Mouse (Mus musculus) kidney, embryonic 14.5 days (tissue): ENCODE results near the gene Gm10719. TPM values are rescaled to one million over a fixed set of nuclear protein-coding genes. Genes with fewer than 3 reads are reported as not detected.
"Not testable (repeated sequence)": the region's sequence is repeated elsewhere in the genome, so short reads cannot be mapped to it uniquely, and the experiment has no call there.

Source experiments
- ATAC-seq: fragments of 200-750 bp; cut with Nextera tagmentation; 2 replicates; pipeline ENCODE4 v1.8.0; 2017; ENCODE audit warnings: moderate number of reproducible peaks, mild to moderate bottlenecking, moderate TSS enrichment, moderate library complexity; ENCODE audit not compliant: low FRiP score, low TSS enrichment
- H3K27ac ChIP-seq: fragments of 300-500 bp; sonication (generic); 2 replicates; pipeline ENCODE4 v1.5.1; 2014; ENCODE audit warnings: low read depth, mild to moderate bottlenecking, low read length, moderate library complexity, mixed read lengths
- H3K27me3 ChIP-seq: fragments of 300-500 bp; sonication (generic); 2 replicates; pipeline ENCODE4 v1.6.1; 2014; ENCODE audit warnings: mild to moderate bottlenecking, low read length; ENCODE audit not compliant: control insufficient read depth, insufficient read depth
- H3K36me3 ChIP-seq: fragments of 300-500 bp; sonication (generic); 2 replicates; pipeline ENCODE4 v1.6.1; 2014; ENCODE audit warnings: low read length, mixed read lengths; ENCODE audit not compliant: control insufficient read depth, insufficient read depth
- H3K4me1 ChIP-seq: fragments of 300-500 bp; sonication (generic); 2 replicates; pipeline ENCODE4 v1.6.1; 2014; ENCODE audit warnings: low read length, mixed read lengths; ENCODE audit not compliant: control insufficient read depth, insufficient read depth
- H3K4me2 ChIP-seq: fragments of 300-500 bp; sonication (generic); replicated peaks from 2 replicates; pipeline ENCODE4 v1.6.1; 2014; ENCODE audit warnings: low read depth, mild to moderate bottlenecking, low read length
- H3K4me3 ChIP-seq: fragments of 300-500 bp; sonication (generic); 2 replicates; pipeline ENCODE4 v1.5.1; 2014; ENCODE audit warnings: mild to moderate bottlenecking, low read length
- H3K9ac ChIP-seq: fragments of 300-500 bp; sonication (generic); 2 replicates; pipeline ENCODE4 v1.6.1; 2014; ENCODE audit warnings: low read depth, mild to moderate bottlenecking, low read length, moderate library complexity
- H3K9me3 ChIP-seq: fragments of 300-500 bp; sonication (generic); 2 replicates; pipeline ENCODE4 v1.6.1; 2016; ENCODE audit warnings: low read length; ENCODE audit not compliant: control insufficient read depth
- WGBS: fragments of 180-500 bp; shearing (Covaris S2); extraction: QIAGEN DNeasy Blood & Tissue Kit; methylation state at CpG from one replicate; pipeline ENCODE4 v1.1.7; 2014; 5-methylcytosine and 5-hydroxymethylcytosine counted together
- microRNA-seq: library from miRNA; unstranded; fragments of <30 nt; microRNA quantifications from one replicate; pipeline ENCODE4, GENCODE M21; 2016
- polyA plus RNA-seq: library from polyadenylated mRNA; unstranded; fragments of >200 nt; fragmentation: Nextera tagmentation; extraction: Ambion mirVana; gene quantifications from 2 replicates; pipeline ENCODE4 v1.2.1, GENCODE M21; 2014

The Gm10719 gene
- polyA plus RNA-seq, 1 experiment from 2014 or later, result not detected

DNA sequence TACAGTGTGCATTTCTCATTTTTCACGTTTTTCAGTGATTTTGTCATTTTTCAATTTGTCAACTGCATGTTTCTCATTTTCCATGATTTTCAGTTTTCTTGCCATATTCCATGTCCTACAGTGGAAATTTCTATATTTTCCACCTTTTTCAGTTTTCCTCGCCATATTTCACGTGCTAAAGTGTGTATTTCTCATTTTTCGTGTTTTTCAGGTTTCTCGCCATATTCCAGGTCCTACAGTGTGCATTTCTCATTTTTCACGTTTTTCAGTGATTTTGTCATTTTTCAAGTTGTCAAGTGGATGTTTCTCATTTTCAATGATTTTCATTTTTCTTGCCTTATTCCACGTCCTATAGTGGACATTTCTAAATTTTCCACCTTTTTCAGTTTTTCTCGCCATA lies 19.4 kb downstream of the Gm10719 start, which contains the start of gene Gm10715:
TSS of gene Gm10715 (plus strand) at position 301 of the 400 bp plus-strand sequence.
- not testable (repeated sequence) for ATAC-seq, H3K4me2 ChIP-seq, H3K9ac ChIP-seq, H3K4me1 ChIP-seq, H3K27me3 ChIP-seq, H3K36me3 ChIP-seq, H3K27ac ChIP-seq, H3K4me3 ChIP-seq, H3K9me3 ChIP-seq
- WGBS, result 71% methylated on average over 6 of the region's 8 CpGs

- H3K4me1 ChIP-seq, H3K9ac ChIP-seq, H3K36me3 ChIP-seq, H3K27ac ChIP-seq, H3K4me3 ChIP-seq, H3K9me3 ChIP-seq, ATAC-seq, H3K4me2 ChIP-seq, H3K27me3 ChIP-seq: not testable (repeated sequence)
- 64% methylated on average over 4 of the region's 4 CpGs for WGBS
These were observed 21.0 kb downstream of the Gm10719 start for GRCm38 (mm10) chr9:3038161-3038560.

Small RNA genes lying within 50 kb of the gene (microRNA-seq; reads per million reads assigned to microRNA genes)
- gene Mir101c, result not detected

Other genes starting within 250 kb of the Gm10719 start
- not detected in 2 replicates for gene Gm10722, start 16.5 kb upstream of the Gm10719 start, polyA plus RNA-seq
- not detected in 2 replicates for gene Gm11168, start 14.1 kb upstream of the Gm10719 start, polyA plus RNA-seq
- not detected in 2 replicates for gene Gm10721, start 4.3 kb upstream of the Gm10719 start, polyA plus RNA-seq
- gene Gm10720, start 1.8 kb upstream of the Gm10719 start, polyA plus RNA-seq, result not detected in 2 replicates
- not detected in 2 replicates for gene Gm10718, start 6.1 kb downstream of the Gm10719 start, polyA plus RNA-seq
- gene Gm10717, start 8.0 kb downstream of the Gm10719 start, polyA plus RNA-seq, result 0.36 TPM in 1 of 2 replicates, not detected in the other
- gene Gm17535, start 17.2 kb downstream of the Gm10719 start, polyA plus RNA-seq, result not detected in 2 replicates
- not detected in 2 replicates for gene Gm10715, start 19.5 kb downstream of the Gm10719 start, polyA plus RNA-seq